Comparison of ENCODE assay signal across 9 mouse cellular contexts in the genomic region with DNA sequence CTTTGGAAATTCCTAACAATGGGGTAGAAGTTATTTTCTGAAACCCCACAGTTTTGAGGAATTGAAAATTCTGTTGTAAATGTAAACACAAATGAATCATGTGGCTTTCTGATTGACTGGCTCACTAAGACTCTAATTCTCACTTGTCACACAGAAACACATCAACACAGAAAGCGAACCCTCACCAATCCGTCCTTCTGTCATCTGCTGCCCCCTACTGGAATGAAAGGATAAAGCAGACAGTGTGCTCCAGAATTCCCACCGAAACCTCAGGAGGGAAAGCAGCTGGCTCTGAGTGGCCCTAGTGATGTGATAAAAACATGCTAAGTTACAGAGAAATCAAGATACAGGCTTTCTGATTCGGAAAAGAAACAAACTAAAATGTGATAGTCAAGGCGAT. TPM values are rescaled to one million over a fixed set of nuclear protein-coding genes. Genes with fewer than 3 reads are reported as not detected.
DNase-seq lines count a peak whose midpoint lies in the region; ATAC-seq lines count a peak whose summit lies in the region.
"Had no signal": no experiment of that assay in that cellular context is flagged by ENCODE, and none has a peak within 500 bp of the region (broad histone marks: within the 10 kb centered on the region; RNA-seq: fewer than 3 reads in every experiment).

No protein-coding gene starts in this region.

- H3K36me3 ChIP-seq in heart, embryonic 12.5 days = 0 out of 2 replicates have a peak, but pooled peaks cover 2% of the 10 kb centered on the region
- H3K36me3 ChIP-seq: heart, embryonic 15.5 days had no signal

- H3K27me3 ChIP-seq in heart, embryonic 12.5 days (replicated peaks) = no peaks in the 10 kb centered on the region
- H3K27me3 ChIP-seq: heart, embryonic 15.5 days had no signal

- no peak overlapping the region for H3K4me2 ChIP-seq in heart, embryonic 12.5 days
- H3K4me2 ChIP-seq: heart, embryonic 15.5 days had no signal

- peak; percentile 86 for DNase-seq in heart, adult 11 months
- DNase-seq in Muller cell, postnatal 12 days (ENCODE audit: inconsistent ontology term) = peak; percentile 44
- peak; percentile 76 to 80 for DNase-seq in cerebellum, postnatal 14 days
- peak; percentile 53 for DNase-seq in gastrocnemius, postnatal 10 days
- peak; percentile 72 for DNase-seq in layer of hippocampus, adult 11-12 months (ENCODE audit: low spot score)
- DNase-seq in lung, postnatal 36 days = peak; percentile 67
- peak; percentile 66 to 80 for DNase-seq in right cerebral cortex, postnatal 10 days (ENCODE audit: low spot score in 2 of 2)

- H3K4me3 ChIP-seq in heart, embryonic 12.5 days = no peak overlapping the region
- H3K4me3 ChIP-seq: heart, embryonic 15.5 days had no signal

- WGBS in heart, embryonic 12.5 days = 8% methylated on average over 5 of the region's 5 CpGs

- H3K27ac ChIP-seq in heart, embryonic 12.5 days (ENCODE audit: poor library complexity, severe bottlenecking) = no peak overlapping the region
- H3K27ac ChIP-seq: heart, embryonic 15.5 days had no signal

- no peak overlapping the region for H3K9ac ChIP-seq in heart, embryonic 12.5 days
- H3K9ac ChIP-seq: heart, embryonic 15.5 days had no signal

- no peaks in the 10 kb centered on the region for H3K4me1 ChIP-seq in heart, embryonic 12.5 days (replicated peaks)
- H3K4me1 ChIP-seq: heart, embryonic 15.5 days had no signal

- H3K9me3 ChIP-seq in heart, embryonic 12.5 days (replicated peaks) = no peaks in the 10 kb centered on the region
- H3K9me3 ChIP-seq: heart, embryonic 15.5 days had no signal

- no peak for ATAC-seq in heart, embryonic 12.5 days (ENCODE audit: insufficient number of reproducible peaks, low FRiP score)

RNA-seq across cellular contexts. Expression of a gene that starts 14.4 kb away (rescaled TPM):
- polyA plus RNA-seq in heart, embryonic 12.5 days (2016; fragmentation: Nextera tagmentation; extraction: Ambion mirVana) = 501 and 526 TPM in 2 replicates
- total RNA-seq in gastrocnemius, postnatal 10 days (2021) = 100 to 1,000 TPM; 344 to 438 TPM
